Mouse (Mus musculus): ENCODE results near the gene Fan1.

The Fan1 gene

GRCm38 (mm10) chr7:64331309-64331708 is 42.6 kb downstream of the Fan1 start:
- DNase-seq (ENCODE audit: low spot score), result no peak

DNA sequence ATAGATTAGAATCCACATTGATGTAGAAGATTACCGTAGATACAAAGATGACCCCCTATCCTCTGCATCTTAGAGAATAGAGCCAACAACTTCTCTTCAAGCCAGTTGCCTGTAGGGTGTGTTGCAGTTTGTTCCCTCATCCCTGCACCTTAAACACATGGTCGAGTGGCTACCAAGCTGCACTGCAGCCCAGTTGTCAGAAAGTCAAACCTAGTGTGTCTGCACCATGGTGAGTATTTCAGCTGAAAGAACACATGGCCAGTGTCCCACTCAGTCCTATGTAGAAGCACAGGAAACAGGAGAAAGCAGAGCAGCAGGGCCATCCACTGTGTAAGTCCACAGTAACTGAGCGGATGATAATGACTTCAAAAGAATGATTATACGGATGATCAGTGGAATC is 46.4 kb downstream of the Fan1 start:
- no peak for DNase-seq (ENCODE audit: low spot score)

GRCm38 (mm10) chr7:64326892-64327291 is 47.0 kb downstream of the Fan1 start:
- DNase-seq (ENCODE audit: low spot score), result peak; percentile 83

DNA sequence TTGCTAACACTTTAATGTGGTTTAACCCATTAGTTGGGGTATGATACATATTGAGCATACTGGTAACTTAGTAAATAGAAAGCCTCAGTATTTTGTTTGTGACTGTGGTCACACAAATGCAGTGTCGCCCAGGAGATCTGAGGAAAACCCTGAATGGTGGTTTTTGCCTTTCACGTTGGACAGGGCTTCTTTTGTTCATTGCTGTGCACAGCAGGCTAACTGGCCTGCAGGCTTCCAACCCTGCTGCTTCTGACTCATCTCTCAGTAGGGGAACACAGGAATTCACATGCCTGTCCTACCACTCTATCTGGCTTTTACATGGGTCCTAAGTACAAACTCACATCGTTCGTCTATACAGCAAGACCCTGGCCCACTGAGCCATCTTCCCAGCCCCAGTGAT is 52.2 kb downstream of the Fan1 start:
- DNase-seq (ENCODE audit: low spot score), result no peak

GRCm38 (mm10) chr7:64321125-64321524 is 52.8 kb downstream of the Fan1 start:
- no peak for DNase-seq (ENCODE audit: low spot score)

DNA sequence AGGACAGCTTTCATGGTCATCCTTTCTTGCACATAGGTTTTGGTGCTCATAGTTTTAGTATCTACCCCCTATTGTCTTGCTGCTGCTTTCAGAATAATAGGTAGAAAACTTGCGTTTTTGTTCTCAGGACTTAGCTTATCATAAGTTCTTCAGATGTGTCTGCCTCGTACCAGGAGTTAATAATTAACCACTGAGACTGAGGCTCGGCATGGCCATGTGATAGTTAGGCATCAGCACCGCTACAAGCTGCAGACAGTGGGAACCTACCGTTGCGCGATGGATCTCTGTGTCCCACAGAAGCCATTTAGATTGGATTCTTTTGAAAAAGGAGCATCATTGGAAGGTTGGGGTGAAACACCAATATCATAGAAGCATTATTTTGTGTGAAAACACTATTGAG is 61.1 kb downstream of the Fan1 start:
- no peak for DNase-seq (ENCODE audit: low spot score)

DNA sequence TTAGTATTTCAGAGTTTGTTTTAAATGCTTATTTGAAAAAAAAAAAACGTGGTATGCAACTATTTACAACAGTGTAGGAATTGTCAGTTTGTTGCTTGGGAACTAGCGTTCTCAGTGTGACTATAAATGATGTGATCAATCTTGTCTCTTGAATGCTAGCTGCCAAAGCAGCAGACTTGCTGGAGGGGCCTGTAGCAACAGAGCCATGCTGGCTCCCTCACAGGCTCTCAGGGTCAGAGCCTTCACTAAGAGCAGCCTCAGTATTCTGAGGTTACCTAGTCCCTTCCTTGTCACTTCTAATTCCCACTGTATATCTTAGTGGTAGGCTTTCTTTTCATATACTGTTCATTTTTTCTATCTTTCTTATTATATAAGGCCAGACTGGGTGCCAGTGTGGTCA is 63.1 kb downstream of the Fan1 start:
- DNase-seq (ENCODE audit: low spot score), result no peak

DNA sequence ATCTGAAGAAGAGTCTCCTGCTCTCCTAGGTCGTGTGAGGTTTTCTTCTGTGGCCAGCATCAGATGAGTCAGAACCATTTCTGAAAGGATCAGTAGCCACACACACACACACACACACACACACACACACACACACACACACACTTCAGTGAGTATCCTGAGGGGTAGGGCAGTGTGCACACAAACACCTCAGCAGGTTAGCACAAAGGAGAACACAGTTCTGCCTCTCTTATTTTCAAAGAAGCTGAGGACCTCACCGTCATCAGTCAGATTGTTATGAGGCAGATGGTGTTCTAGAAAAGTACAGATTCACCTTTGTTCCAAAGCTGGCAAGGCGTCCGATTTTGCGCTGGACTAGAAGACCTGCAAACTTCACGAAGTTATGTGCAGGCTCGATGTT is 63.7 kb downstream of the Fan1 start:
- DNase-seq (ENCODE audit: low spot score), result no peak

All from urinary bladder, postnatal 14 days (tissue).